Mouse (Mus musculus) WW6 (cell line): Measurements from ENCODE around the gene Slc43a1.
"Not testable (repeated sequence)": the region's sequence is repeated elsewhere in the genome, so short reads cannot be mapped to it uniquely, and the experiment has no call there.

Experiments used
- DNase-seq: peaks from one replicate; pipeline ENCODE4 v3.0.0-alpha.2; 2013; ENCODE audit warnings: low read depth, low spot score

Slc43a1 gene

DNA sequence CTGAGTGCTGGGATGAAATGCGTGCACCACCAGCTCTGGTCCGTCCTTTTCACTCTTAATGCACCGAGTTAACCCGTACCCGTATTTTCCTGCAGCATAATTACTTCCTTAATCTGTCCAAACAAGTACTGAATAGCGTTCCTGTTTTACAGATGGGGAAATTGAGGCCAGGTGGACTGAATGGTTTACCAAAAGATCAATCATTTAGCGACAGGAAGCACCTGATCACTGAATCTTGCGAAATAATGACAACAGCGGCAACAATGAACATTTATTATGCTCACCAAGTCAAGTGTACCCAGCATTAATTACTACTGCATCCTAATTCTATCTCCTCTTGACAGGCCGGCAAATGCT, at the start of gene Slc43a1:
Gene Slc43a1, plus strand, starts transcription at position 258 of the 357 bp plus-strand sequence.
- no peak for DNase-seq

DNA sequence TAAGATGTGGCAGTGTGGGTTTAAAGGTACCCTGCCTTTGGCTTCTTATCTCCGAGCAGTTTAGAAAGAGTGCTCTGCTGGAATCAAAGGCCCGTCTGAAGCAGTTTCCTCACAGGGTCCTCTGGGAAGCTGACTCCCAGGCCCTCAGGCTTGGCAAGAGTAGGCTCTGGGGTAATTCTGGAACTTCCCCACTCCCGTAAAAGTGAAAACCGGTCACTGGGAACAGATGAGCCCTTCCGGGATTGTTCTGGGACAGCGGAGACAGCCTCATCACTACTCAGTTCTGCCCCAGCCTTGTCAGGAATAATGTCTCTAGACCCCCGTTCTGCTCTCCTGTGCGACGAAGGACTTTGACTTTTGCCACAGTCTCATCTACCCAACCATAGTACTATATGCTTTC, 48.2 kb upstream of the Slc43a1 start:
- DNase-seq = no peak

- DNase-seq = no peak
Observed at GRCm38 (mm10) chr2:84792516-84792915, 46.1 kb upstream of the Slc43a1 start.

GRCm38 (mm10) chr2:84793154-84793553, 45.5 kb upstream of the Slc43a1 start:
- no peak for DNase-seq

DNA sequence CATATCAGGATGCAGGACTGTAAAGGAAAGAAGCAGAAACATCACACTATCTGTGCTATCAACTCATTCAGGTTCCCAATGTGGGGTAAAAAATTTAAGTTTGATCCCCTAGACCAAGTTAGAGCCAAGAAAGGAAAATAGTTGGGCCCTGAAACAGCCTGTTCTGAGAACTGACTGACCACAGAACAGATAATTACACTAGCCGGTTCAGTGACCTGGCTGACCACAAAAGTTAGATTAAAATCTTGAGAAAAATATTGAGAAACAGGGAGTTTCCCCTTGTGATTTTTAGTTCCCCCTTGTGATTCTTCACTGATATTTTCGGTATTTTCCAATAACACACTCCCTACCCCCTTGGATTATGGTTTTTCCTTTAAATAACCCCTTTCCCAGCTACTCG, 44.8 kb upstream of the Slc43a1 start:
- no peak for DNase-seq

DNA sequence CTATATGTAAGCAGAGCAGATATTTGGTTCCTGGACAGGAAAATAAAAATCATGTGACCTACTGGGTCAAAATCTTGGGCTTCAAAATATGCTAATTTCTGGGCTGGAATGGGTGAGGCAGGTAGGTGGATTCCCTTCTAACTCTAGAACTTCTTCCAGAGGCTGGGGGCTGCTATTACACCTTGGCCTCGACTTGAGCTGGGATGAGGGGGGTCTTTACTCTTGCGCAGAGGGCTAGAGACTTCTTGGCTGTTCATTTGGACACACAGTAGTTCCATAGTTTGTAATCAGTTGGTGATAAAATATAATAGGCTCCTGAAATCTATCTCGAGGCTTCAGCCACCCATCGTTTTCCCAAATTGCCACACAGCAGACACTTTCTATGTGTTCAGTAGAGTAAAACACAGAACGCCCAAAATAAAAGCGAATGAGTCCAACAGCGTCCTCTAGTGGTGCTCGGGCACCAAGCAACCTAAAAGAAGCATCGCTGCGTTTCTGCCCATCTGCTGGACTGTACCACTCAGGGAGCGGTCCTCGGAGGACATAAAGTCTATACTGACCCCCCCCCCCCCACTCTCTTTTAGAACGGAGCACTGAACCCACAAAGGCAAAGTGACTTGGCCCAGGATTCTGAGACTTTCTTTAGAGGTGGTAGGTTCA, 40.7 kb upstream of the Slc43a1 start:
- no peak for DNase-seq

DNA sequence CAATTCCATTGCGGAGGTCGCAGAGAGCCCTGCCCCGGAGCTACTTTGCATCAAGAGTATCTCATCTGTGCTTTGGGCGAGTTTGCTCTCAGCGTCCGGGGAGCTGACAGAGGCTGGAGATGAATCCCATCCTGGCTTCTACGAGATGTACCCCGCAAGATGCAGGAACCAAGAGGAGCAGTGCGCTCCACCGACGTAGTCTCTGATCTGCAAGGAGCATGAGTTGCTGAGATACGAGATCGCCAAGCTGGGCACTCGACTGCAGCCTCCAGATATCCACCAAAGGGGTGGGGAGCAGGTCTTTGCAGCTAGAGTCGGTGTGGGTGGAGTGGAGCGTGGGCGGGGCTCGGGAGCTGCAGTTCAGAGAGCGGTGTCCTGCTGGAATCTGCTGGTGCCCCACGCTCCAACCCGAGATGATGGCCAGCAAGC, 40.1 kb upstream of the Slc43a1 start, which contains the start of gene Ube2l6:
Gene Ube2l6, plus strand, starts transcription at position 336 of the 429 bp plus-strand sequence.
- no peak for DNase-seq

GRCm38 (mm10) chr2:84799041-84799561, 39.5 kb upstream of the Slc43a1 start:
- DNase-seq = no peak

- no peak for DNase-seq
Observed at GRCm38 (mm10) chr2:84800304-84800703, 38.3 kb upstream of the Slc43a1 start.

- not testable (repeated sequence) for DNase-seq
Observed at GRCm38 (mm10) chr2:84801223-84801622, 37.4 kb upstream of the Slc43a1 start.

DNA sequence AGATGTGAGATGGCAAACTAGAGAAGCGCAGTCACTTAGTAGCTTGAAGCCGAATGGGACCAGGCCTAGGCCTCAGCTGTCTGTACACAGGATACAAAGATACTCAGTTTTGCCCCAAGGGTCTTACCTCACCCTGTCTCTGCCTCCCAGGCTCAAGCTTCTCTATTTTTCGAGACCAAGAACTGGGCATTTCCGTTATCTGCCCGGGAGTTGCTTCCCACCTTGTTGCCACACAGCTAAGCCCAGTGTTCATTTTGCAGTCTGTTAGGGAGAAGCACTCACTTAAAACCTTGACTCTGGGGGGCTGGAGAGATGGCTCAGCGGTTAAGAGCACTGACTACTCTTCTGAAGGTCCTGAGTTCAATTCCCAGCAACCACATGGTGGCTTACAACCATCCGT, 34.7 kb upstream of the Slc43a1 start:
- DNase-seq = no peak

DNA sequence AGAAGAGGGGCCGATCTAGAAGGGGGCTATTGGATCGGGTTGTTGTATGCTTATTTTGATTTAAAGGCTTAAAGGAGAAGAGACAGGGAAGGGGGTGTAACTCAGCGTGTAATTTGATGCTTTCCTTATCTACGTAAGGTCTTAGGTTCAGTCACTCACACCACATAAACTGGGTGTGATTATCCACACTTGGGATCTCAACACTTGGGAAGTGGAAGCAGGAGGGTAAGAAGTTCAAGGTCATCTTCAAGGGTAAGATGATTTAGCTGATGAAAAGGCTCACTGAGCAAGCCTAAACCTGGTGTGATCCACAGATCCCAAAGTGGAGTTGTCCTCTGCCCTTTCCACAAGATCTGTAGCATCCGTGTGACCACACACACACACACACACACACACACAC, 32.1 kb upstream of the Slc43a1 start:
- DNase-seq = no peak

- DNase-seq = no peak
Observed at GRCm38 (mm10) chr2:84809330-84809729, 29.3 kb upstream of the Slc43a1 start.

- DNase-seq = no peak
Observed at GRCm38 (mm10) chr2:84810526-84810885, 28.1 kb upstream of the Slc43a1 start.

DNA sequence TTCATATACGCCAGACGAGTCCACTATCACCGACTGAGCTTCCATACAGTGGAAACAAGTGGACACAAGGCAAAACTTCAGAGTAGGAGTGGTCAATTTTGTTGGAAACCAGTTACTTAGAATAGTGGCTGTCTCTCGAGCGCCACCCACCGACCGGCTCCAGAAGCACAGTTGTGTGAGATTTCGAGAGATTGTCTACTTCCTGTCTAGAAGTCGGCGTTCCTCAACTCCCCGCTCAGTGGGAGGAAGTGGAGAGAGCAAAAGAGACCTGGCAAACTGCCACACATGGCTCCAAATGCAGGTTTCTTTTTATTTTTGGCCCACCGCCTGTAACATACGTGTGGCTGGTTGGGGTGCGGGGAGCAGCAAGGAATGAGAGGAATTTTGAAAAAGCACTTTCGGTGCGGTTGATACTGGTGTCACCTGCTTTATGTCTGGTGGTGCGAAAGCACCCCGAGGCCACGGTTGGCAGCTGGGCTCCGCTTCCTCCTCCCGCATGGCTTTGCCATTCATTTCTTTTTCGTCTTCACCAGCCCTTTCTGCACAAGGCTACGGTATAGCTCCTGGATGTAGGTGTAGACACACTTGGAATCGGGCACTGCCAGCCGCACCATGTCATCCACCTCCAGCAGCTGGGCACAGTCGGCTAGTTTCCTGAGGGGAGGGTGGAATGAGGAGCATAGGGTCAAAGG, 27.6 kb upstream of the Slc43a1 start:
- DNase-seq = peak; percentile 71

DNA sequence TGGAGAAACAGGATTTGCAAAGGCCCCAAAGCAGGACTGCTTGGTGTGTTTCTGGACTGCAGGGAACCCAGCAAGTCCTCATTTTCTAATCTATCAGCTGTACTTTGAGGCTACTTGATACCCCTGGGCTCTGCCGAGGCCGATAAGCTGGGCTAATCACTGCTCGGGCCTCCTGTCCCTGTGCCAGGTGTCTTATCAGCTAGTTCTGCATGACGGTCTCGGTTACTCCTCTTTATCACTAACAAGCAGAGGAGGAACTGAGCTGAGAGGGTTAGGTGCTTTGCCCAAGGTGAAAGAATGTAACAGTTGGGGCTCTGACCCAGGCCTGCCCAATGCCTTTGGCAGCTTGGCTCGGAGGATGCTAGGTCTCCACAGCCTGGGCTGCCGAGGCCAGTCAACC, 26.8 kb upstream of the Slc43a1 start:
- no peak for DNase-seq

DNA sequence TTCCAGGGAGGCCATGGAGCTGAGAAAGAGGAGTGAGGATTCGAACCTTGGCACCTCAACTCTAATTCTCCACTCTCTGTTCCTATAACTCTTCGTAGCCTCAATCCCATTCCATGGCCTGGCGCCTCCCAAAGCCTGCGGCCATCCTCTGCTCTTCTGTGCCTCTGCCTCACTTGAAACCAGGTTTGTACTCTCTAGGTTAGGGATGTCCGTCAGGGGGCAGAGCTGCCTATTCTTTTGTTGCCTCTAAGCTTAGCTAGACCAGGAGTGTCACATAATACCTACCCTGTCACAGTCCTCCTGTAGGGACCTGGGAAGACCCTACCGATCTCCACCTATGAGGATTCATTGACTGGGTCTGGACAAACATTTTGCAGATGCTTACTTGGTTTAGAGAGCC, 26.0 kb upstream of the Slc43a1 start:
- DNase-seq = no peak

DNA sequence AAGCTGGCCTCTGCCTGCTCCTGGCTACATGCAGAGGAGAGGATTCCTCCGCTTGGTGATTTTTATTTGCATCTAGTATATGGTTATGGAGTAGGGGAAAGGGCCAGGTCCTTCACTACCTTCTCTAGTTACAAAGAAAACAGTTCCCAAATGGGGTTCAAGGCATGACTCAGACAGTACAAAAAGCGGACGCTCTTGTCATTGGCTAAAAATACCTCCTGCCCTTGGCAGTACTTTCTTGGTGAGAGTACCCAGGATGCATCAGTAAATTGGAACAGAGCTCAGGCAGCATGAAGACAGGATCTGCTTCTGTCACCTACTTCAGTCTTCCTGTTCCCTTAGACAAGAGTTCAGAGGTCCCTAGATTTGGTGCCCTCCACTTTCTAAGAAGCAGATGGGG, 18.8 kb upstream of the Slc43a1 start:
- no peak for DNase-seq

GRCm38 (mm10) chr2:84822552-84822951, 16.1 kb upstream of the Slc43a1 start, which contains the start of gene Smtnl1:
Gene Smtnl1, minus strand, starts transcription at chr2:84822652.
- no peak for DNase-seq

GRCm38 (mm10) chr2:84823237-84823636, 15.4 kb upstream of the Slc43a1 start:
- no peak for DNase-seq

DNA sequence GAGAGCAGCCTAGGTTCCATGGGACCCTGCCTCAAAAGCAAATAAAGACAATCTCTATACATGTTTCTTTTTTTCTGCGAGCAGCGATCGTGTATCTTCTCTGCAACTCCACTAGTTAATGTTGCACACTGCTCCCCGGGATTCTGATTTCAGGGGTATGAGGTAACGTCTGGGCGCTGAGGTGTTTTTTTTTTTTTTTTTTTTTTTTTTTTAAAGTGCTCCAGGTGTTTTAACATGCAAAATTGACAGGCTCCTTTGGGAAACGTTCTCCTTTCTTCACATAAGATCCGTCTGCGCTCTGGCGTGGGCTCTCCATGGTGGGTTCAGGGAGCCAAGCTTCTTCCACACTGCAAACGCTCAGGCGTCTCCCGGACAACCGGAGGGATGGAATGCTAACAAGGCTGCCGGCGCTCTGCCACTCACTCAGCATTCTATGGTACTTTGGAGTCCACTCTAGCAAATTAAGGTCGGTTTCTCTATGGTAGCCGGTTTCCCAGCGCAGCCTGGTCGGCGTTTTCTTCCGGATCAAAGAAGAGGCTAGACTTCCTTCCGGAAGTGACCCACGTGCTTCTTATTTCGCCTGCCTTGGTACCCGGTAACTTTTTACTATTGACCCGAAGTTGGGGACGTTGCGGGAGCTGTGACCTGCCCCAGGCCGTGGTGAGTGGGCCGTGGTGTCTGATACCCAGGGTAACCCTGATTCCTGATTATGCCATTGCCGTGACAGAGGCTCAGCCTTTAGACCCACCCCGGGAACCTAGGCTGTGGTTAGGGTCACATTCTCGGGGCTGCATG, 12.0 kb upstream of the Slc43a1 start, which contains the start of gene Timm10:
Gene Timm10, plus strand, starts transcription at position 510 of the 795 bp plus-strand sequence.
- DNase-seq = no peak

DNA sequence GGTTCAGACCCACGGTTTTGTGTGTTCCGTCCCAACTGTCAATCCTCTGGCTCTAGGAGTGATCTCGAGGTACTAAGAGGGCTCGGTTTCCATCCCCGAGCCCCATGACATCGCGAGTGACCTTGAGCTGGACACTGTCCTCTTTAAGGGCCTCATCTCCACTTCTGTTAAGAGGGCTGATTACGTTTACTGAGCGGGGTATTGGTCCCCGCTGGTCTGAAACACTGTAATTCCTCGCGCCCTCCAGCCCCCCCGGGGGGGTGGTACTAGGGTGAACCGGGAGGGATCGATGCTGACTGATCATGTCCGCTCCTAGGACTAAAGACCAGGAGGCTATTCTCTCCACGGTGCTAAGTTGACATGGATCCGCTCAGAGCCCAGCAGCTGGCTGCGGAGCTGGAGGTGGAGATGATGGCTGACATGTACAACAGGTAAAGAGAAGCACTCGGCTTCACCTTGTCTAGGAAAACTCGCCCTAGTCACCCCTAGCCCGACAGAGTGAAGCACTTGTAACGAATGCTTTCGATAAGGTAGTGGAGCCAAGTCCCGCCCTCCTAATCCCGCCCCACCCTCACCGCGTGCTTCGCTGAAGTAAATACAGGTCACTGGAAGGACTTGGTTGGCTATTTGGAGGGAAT, 11.2 kb upstream of the Slc43a1 start:
- DNase-seq = no peak
